Mouse (Mus musculus) forebrain, embryonic 16.5 days (tissue): Measurements from ENCODE around the gene Abi1. TPM values are rescaled to one million over a fixed set of nuclear protein-coding genes. Genes with fewer than 3 reads are reported as not detected.

Experiments
- ATAC-seq: fragments of 200-750 bp; cut with Nextera tagmentation; 2 replicates; pipeline ENCODE4 v1.8.0; 2017; ENCODE audit warnings: mild to moderate bottlenecking, moderate library complexity
- H3K27ac ChIP-seq: fragments of 300-500 bp; sonication (generic); 2 replicates; pipeline ENCODE4 v1.5.1; 2014; ENCODE audit warnings: low read length, control low read depth
- H3K27me3 ChIP-seq: fragments of 300-500 bp; sonication (generic); replicated peaks from 2 replicates; pipeline ENCODE4 v1.6.1; 2014; ENCODE audit warnings: low read length; ENCODE audit not compliant: control insufficient read depth, insufficient read depth
- H3K36me3 ChIP-seq: fragments of 300-500 bp; sonication (generic); 2 replicates; pipeline ENCODE4 v1.6.1; 2014; ENCODE audit not compliant: control insufficient read depth, insufficient read depth
- H3K4me1 ChIP-seq: fragments of 300-500 bp; sonication (generic); replicated peaks from 2 replicates; pipeline ENCODE4 v1.6.1; 2014; ENCODE audit warnings: low read length; ENCODE audit not compliant: control insufficient read depth, insufficient read depth
- H3K4me2 ChIP-seq: fragments of 300-500 bp; sonication (generic); 2 replicates; pipeline ENCODE4 v1.6.1; 2014; ENCODE audit warnings: mild to moderate bottlenecking, low read length, control low read depth
- H3K4me3 ChIP-seq: fragments of 300-500 bp; sonication (generic); replicated peaks from 2 replicates; pipeline ENCODE4 v1.5.1; 2014; ENCODE audit warnings: mild to moderate bottlenecking, low read length, control low read depth
- H3K9ac ChIP-seq: fragments of 300-500 bp; sonication (generic); replicated peaks from 2 replicates; pipeline ENCODE4 v1.6.1; 2014; ENCODE audit warnings: low read depth, low read length, control low read depth
- H3K9me3 ChIP-seq: fragments of 300-500 bp; sonication (generic); 2 replicates; pipeline ENCODE4 v1.6.1; 2016; ENCODE audit warnings: low read length; ENCODE audit not compliant: control insufficient read depth
- WGBS: fragments of 180-500 bp; shearing (Covaris S2); extraction: QIAGEN DNeasy Blood & Tissue Kit; methylation state at CpG from one replicate; pipeline ENCODE4 v1.1.7; 2014; 5-methylcytosine and 5-hydroxymethylcytosine counted together
- polyA plus RNA-seq: library from polyadenylated mRNA; unstranded; fragments of >200 nt; fragmentation: Nextera tagmentation; extraction: Ambion mirVana; gene quantifications from 2 replicates; pipeline ENCODE4 v1.2.1, GENCODE M21; 2015

Abi1 gene
- polyA plus RNA-seq, 1 experiment from 2014 or later: 66.9 TPM

- peak within 1 kb of the TSS; percentile 78 for H3K9ac ChIP-seq
- ATAC-seq: peak; percentile 99
These were observed 144.5 kb downstream of the Abi1 start, which contains the start of gene Pdss1 for GRCm38 (mm10) chr2:22895282-22896273. Pdss1 (plus strand) TSS chr2:22895522.

GRCm38 (mm10) chr2:22894932-22895281 is 145.1 kb downstream of the Abi1 start:
- 24% methylated on average over 9 of the region's 9 CpGs for WGBS
- ATAC-seq: no peak; the same call in 1 of the 2 replicates

More at GRCm38 (mm10) chr2:22895282-22896273, 144.5 kb downstream of the Abi1 start, which contains the start of gene Pdss1:
- Histone ChIP-seq H3K27me3 (no peaks in the 10 kb centered on the region), H3K4me3 (peak within 1 kb of the TSS; percentile 82), H3K9me3 (no peaks in the 10 kb centered on the region), H3K4me2 (peak within 1 kb of the TSS; percentile 84), H3K27ac (peak within 1 kb of the TSS; percentile 90), H3K36me3 (no peaks in the 10 kb centered on the region), H3K4me1 (peaks cover 9% of the 10 kb centered on the region)
- under 1% methylated on average over 81 of the region's 81 CpGs for whole genome bisulfite sequencing

More at GRCm38 (mm10) chr2:22894932-22895281, 145.1 kb downstream of the Abi1 start:
- Histone ChIP-seq H3K4me2 (peak overlapping the region; percentile 84), H3K4me1 (peaks cover 9% of the 10 kb centered on the region), H3K4me3 (peak overlapping the region; percentile 82), H3K9ac (peak overlapping the region; percentile 78), H3K27ac (peak overlapping the region; percentile 90), H3K27me3 (no peaks in the 10 kb centered on the region), H3K36me3 (no peaks in the 10 kb centered on the region), H3K9me3 (no peaks in the 10 kb centered on the region)

Other genes with a start within 250 kb of the Abi1 start
- 25.2 and 26.4 TPM in 2 replicates for gene Pdss1, start 144.7 kb downstream of the Abi1 start, polyA plus RNA-seq
- 81.7 and 83.2 TPM in 2 replicates for gene Acbd5, start 27.9 kb upstream of the Abi1 start, polyA plus RNA-seq
- gene Mastl, start 115.8 kb upstream of the Abi1 start, polyA plus RNA-seq: 4.2 and 4.7 TPM in 2 replicates
- gene Yme1l1, start 116.1 kb upstream of the Abi1 start, polyA plus RNA-seq: 74.7 and 76.0 TPM in 2 replicates
- gene 4931423N10Rik, start 167.2 kb upstream of the Abi1 start, polyA plus RNA-seq: 0.15 TPM in 1 of 2 replicates, not detected in the other